Comparison of ENCODE assay signal across 27 mouse cellular contexts in genomic region chr6:32659743-32660142, GRCm38 (mm10).
DNase-seq lines count a peak whose midpoint lies in the region; ATAC-seq lines count a peak whose summit lies in the region.
"Had no signal": no experiment of that assay in that cellular context is flagged by ENCODE, and none has a peak within 500 bp of the region (broad histone marks: within the 10 kb centered on the region; RNA-seq: fewer than 3 reads in every experiment).

No protein-coding gene starts in this region.

- peak overlapping the region; percentile 25 to 67; a peak in 3 of 4 replicates for H3K27ac ChIP-seq in heart, embryonic 14.5 days (replicated peaks in 1 of 2; ENCODE audit: control insufficient read depth in 1 of 2, insufficient read depth in 1 of 2, low read depth in 2 of 2, low read length in 2 of 2)
- H3K27ac ChIP-seq in forebrain, embryonic 10.5 days = no peak overlapping the region
- no peak overlapping the region for H3K27ac ChIP-seq in hindbrain, embryonic 14.5 days
- H3K27ac ChIP-seq: embryonic facial prominence, embryonic 10.5 days; embryonic facial prominence, embryonic 15.5 days; forebrain, embryonic 13.5 days; hindbrain, embryonic 12.5 days; liver, embryonic 12.5 days; macrophage; midbrain, embryonic 13.5 days; stomach, embryonic 15.5 days had no signal

- no peak overlapping the region for H3K4me3 ChIP-seq in heart, embryonic 14.5 days (ENCODE audit: control insufficient read depth in 1 of 2, insufficient read depth in 1 of 2, low read depth in 1 of 2, low read length in 2 of 2)
- H3K4me3 ChIP-seq in forebrain, embryonic 10.5 days = no peak overlapping the region
- no peak overlapping the region for H3K4me3 ChIP-seq in hindbrain, embryonic 14.5 days (replicated peaks; ENCODE audit: low read length)
- H3K4me3 ChIP-seq: embryonic facial prominence, embryonic 10.5 days; embryonic facial prominence, embryonic 15.5 days; forebrain, embryonic 13.5 days; hindbrain, embryonic 12.5 days; liver, embryonic 12.5 days; midbrain, embryonic 13.5 days; stomach, embryonic 15.5 days had no signal

- peaks cover 2 to 6% of the 10 kb centered on the region in 2 experiments; a peak in 2 of 4 replicates for H3K4me1 ChIP-seq in heart, embryonic 14.5 days (ENCODE audit: control insufficient read depth in 2 of 2, insufficient read depth in 2 of 2, low read length in 2 of 2)
- H3K4me1 ChIP-seq in forebrain, embryonic 10.5 days = no peaks in the 10 kb centered on the region
- H3K4me1 ChIP-seq in hindbrain, embryonic 14.5 days (replicated peaks; ENCODE audit: control insufficient read depth, insufficient read depth, low read length) = no peaks in the 10 kb centered on the region
- H3K4me1 ChIP-seq: embryonic facial prominence, embryonic 10.5 days; embryonic facial prominence, embryonic 15.5 days; forebrain, embryonic 13.5 days; hindbrain, embryonic 12.5 days; liver, embryonic 12.5 days; midbrain, embryonic 13.5 days; stomach, embryonic 15.5 days had no signal

- H3K4me2 ChIP-seq in heart, embryonic 14.5 days (ENCODE audit: low read length) = no peak overlapping the region
- H3K4me2 ChIP-seq in hindbrain, embryonic 14.5 days (replicated peaks) = no peak overlapping the region
- H3K4me2 ChIP-seq: embryonic facial prominence, embryonic 15.5 days; forebrain, embryonic 13.5 days; hindbrain, embryonic 12.5 days; liver, embryonic 12.5 days; midbrain, embryonic 13.5 days; stomach, embryonic 15.5 days had no signal

- intact Hi-C loops in heart, postnatal 36 days (cut with DNase I) = no loop called here

- H3K27me3 ChIP-seq in heart, embryonic 14.5 days (ENCODE audit: control insufficient read depth, insufficient read depth, low read length) = no peaks in the 10 kb centered on the region
- no peaks in the 10 kb centered on the region for H3K27me3 ChIP-seq in forebrain, embryonic 10.5 days (ENCODE audit: poor library complexity, severe bottlenecking)
- no peaks in the 10 kb centered on the region for H3K27me3 ChIP-seq in hindbrain, embryonic 14.5 days (ENCODE audit: control insufficient read depth, insufficient read depth, low read length)
- H3K27me3 ChIP-seq: embryonic facial prominence, embryonic 15.5 days; forebrain, embryonic 13.5 days; hindbrain, embryonic 12.5 days; liver, embryonic 12.5 days; midbrain, embryonic 13.5 days; stomach, embryonic 15.5 days had no signal

- no peak overlapping the region for H3K9ac ChIP-seq in heart, embryonic 14.5 days (ENCODE audit: low read length)
- H3K9ac ChIP-seq in hindbrain, embryonic 14.5 days = no peak overlapping the region
- H3K9ac ChIP-seq: embryonic facial prominence, embryonic 15.5 days; forebrain, embryonic 13.5 days; hindbrain, embryonic 12.5 days; liver, embryonic 12.5 days; liver, postnatal 0 days; midbrain, embryonic 13.5 days; stomach, embryonic 15.5 days had no signal

- ATAC-seq in heart, embryonic 14.5 days (ENCODE audit: insufficient number of reproducible peaks, insufficient read depth, low FRiP score, low read depth) = 0 out of 2 replicates have a peak, but pooled peaks have one; percentile 39
- ATAC-seq in hindbrain, embryonic 14.5 days (ENCODE audit: low FRiP score) = no peak
- ATAC-seq: forebrain, embryonic 13.5 days; intestine, embryonic 16.5 days; liver, embryonic 12.5 days; liver, postnatal 0 days; midbrain, embryonic 13.5 days had no signal

- H3K9me3 ChIP-seq in heart, embryonic 14.5 days (ENCODE audit: control insufficient read depth, low read length) = peaks cover 2% of the 10 kb centered on the region; the same call in 1 of the 2 replicates
- no peaks in the 10 kb centered on the region for H3K9me3 ChIP-seq in forebrain, embryonic 10.5 days
- no peaks in the 10 kb centered on the region for H3K9me3 ChIP-seq in hindbrain, embryonic 14.5 days (ENCODE audit: control insufficient read depth, low read length)
- H3K9me3 ChIP-seq: embryonic facial prominence, embryonic 10.5 days; embryonic facial prominence, embryonic 15.5 days; forebrain, embryonic 13.5 days; G1E; hindbrain, embryonic 12.5 days; liver, embryonic 12.5 days; midbrain, embryonic 13.5 days; stomach, embryonic 15.5 days had no signal

- peak; percentile 8 for DNase-seq in adipocyte (ENCODE audit: low spot score)
- DNase-seq in heart, adult 9 months (ENCODE audit: low spot score in 2 of 2) = peak; percentile 31 to 48
- peak; percentile 5 to 16 for DNase-seq in heart, postnatal 36 days
- no peak for DNase-seq in forebrain, embryonic 10.5 days (ENCODE audit: extremely low spot score, low spot score)
- no peak for DNase-seq in frontal cortex, postnatal 10 days (ENCODE audit: low spot score in 2 of 2)
- DNase-seq in hindbrain, embryonic 14.5 days (ENCODE audit: low spot score) = no peak
- DNase-seq: adrenal gland, postnatal 14 days; cerebellum, adult 11-12 months; cerebellum, postnatal 10 days; gastrocnemius, postnatal 14 days; kidney, adult 9 months; kidney, postnatal 10 days; layer of hippocampus, postnatal 36 days; left cerebral cortex, postnatal 4 days; liver, postnatal 0 days; right cerebral cortex, postnatal 14 days had no signal

- H3K36me3 ChIP-seq in heart, embryonic 14.5 days (ENCODE audit: control insufficient read depth, insufficient read depth, low read length) = no peaks in the 10 kb centered on the region
- no peaks in the 10 kb centered on the region for H3K36me3 ChIP-seq in forebrain, embryonic 10.5 days (replicated peaks)
- no peaks in the 10 kb centered on the region for H3K36me3 ChIP-seq in hindbrain, embryonic 14.5 days (replicated peaks; ENCODE audit: control insufficient read depth, insufficient read depth)
- H3K36me3 ChIP-seq: embryonic facial prominence, embryonic 10.5 days; embryonic facial prominence, embryonic 15.5 days; G1E; hindbrain, embryonic 12.5 days; liver, embryonic 12.5 days; midbrain, embryonic 13.5 days; stomach, embryonic 15.5 days had no signal

Comparison
In these comparisons a context has a peak if more than half of its experiments do, and no peak if none do; other contexts are left out.
1. DNase-seq: peak in adipocyte (single experiment), heart, adult 9 months (2 of 2) and heart, postnatal 36 days (2 of 2); none in forebrain, embryonic 10.5 days (single experiment), frontal cortex, postnatal 10 days (0 of 2) and hindbrain, embryonic 14.5 days (single experiment).
2. H3K27ac ChIP-seq: peak in heart, embryonic 14.5 days (2 of 2); none in forebrain, embryonic 10.5 days (single experiment) and hindbrain, embryonic 14.5 days (single experiment).